Mouse (Mus musculus) C2C12 (cell line): ENCODE data around the gene Ddx43. TPM values are rescaled to one million over a fixed set of nuclear protein-coding genes. Genes with fewer than 3 reads are reported as not detected.

Source experiments
- H3K27me3 ChIP-seq: one replicate; pipeline ENCODE4 v1.6.1; 2011; ENCODE audit not compliant: control insufficient read depth, insufficient read depth, insufficient read length
- H3K36me3 ChIP-seq: one replicate; pipeline ENCODE4 v1.6.1; 2011; ENCODE audit not compliant: control insufficient read depth, insufficient read depth
- H3K4me3 ChIP-seq: one replicate; pipeline ENCODE4 v1.5.1; 2011; ENCODE audit warnings: mild to moderate bottlenecking, control low read depth; ENCODE audit not compliant: poor library complexity, insufficient read depth, severe bottlenecking
- H3K79me2 ChIP-seq: one replicate; pipeline ENCODE4 v1.6.1; 2011; ENCODE audit not compliant: control insufficient read depth, insufficient read depth
- H3K79me3 ChIP-seq: one replicate; pipeline ENCODE4 v1.6.1; 2011; ENCODE audit warnings: low read depth, control low read depth
- H3ac ChIP-seq: one replicate; pipeline ENCODE3; 2011; ENCODE audit warnings: low read depth; ENCODE audit not compliant: control insufficient read depth, insufficient read length
- CEBPB ChIP-seq: IDR thresholded peaks from one replicate; pipeline ENCODE4 v1.6.1; 2011; ENCODE audit warnings: low read depth, mild to moderate bottlenecking, control low read depth, moderate library complexity
- CTCF ChIP-seq: IDR thresholded peaks from one replicate; pipeline ENCODE4 v1.5.1; 2011; ENCODE audit not compliant: control insufficient read depth, insufficient read depth, insufficient read length
- FOSL1 ChIP-seq: IDR thresholded peaks from one replicate; pipeline ENCODE4 v1.8.0; 2011; ENCODE audit warnings: mild to moderate bottlenecking, low read length; ENCODE audit not compliant: poor library complexity, insufficient read depth, severe bottlenecking
- MAX ChIP-seq: IDR thresholded peaks from one replicate; pipeline ENCODE4 v1.6.1; 2011; ENCODE audit warnings: mild to moderate bottlenecking, control low read depth
- MYOD1 ChIP-seq: IDR thresholded peaks from one replicate; pipeline ENCODE4 v1.6.1; 2011; ENCODE audit warnings: low read depth; ENCODE audit not compliant: control insufficient read depth, insufficient read length
- MYOG ChIP-seq: IDR thresholded peaks from one replicate; pipeline ENCODE4 v1.6.1; 2011; ENCODE audit not compliant: control insufficient read depth, insufficient read length; ENCODE audit errors: extremely low read depth
- USF1 ChIP-seq: IDR thresholded peaks from one replicate; pipeline ENCODE4 v1.6.1; 2011; ENCODE audit warnings: low read depth, mild to moderate bottlenecking, control low read depth, moderate library complexity
- polyA plus RNA-seq: library from polyadenylated mRNA; unstranded; fragments of >200 nt; fragmentation: generic; extraction: Trizol; gene quantifications from one replicate; pipeline ENCODE4 v1.2.1, GENCODE M21; 2012; ENCODE audit warnings: missing spikeins

Gene Ddx43
- polyA plus RNA-seq, 1 experiment, result not detected

DNA sequence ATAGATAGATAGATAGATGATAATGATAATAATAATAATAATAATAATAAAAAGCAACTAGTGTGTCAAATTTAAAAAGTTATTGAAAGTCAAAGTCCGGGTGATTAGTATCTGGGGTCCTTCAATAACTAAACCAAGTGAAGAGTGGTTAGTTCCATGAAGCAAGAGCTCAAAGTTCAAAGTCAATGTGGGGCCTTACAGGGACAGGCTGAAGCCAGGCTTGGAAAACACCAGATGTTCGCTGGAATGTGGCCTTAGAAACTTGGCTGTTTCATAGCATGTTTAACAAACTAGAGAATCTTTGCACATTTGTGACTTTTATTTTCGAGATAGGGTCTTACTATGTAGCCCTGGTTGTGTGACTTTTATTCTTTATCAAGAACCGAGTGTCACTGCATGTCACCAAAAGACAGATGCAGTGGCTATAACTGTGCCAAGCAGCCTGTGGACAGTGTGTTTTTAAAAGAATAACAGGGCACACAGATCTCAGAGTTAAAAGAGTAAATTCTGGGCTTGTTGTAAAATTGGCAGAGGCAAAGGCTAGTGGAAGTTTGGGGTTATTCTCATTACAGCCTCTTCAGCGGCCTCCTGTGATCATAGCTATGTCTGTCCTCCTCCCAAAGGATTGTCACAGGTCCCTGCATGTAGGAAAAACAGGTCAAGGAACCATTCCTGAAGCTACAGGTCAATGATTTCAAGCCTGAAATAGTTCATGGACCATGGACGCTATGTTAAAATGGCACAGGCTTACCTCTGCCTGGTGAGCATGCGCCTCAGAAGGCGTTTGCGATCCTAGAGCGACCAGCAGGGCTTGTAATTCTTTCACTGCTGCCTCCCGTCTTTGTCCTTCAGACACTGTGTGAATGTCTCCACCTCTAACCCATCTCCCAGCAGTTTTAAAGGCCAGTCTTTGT, 40.7 kb upstream of the Ddx43 start:
- H3K79me2 ChIP-seq, result no peaks in the 10 kb centered on the region

GRCm38 (mm10) chr9:78355611-78356010, 40.0 kb upstream of the Ddx43 start, which contains the start of gene Gsta2:
Gene Gsta2 (minus strand): TSS chr9:78355788.
- Histone ChIP-seq H3K36me3 (no peaks in the 10 kb centered on the region), H3K79me3 (no peaks in the 10 kb centered on the region), H3ac (no peak within 1 kb of the TSS), H3K79me2 (no peaks in the 10 kb centered on the region), H3K27me3 (no peaks in the 10 kb centered on the region), H3K4me3 (no peak within 1 kb of the TSS)
- TF ChIP-seq MYOD1 (no peak), FOSL1 (no peak), CEBPB (no peak)

More for the DNA sequence above, 40.7 kb upstream of the Ddx43 start:
- no peak overlapping the region for H3ac ChIP-seq
- H3K79me3 ChIP-seq, result no peaks in the 10 kb centered on the region
- no peak overlapping the region for H3K4me3 ChIP-seq
- no peaks in the 10 kb centered on the region for H3K36me3 ChIP-seq
- no peak for TF ChIP-seq MYOD1
- no peak for TF ChIP-seq CEBPB
- TF ChIP-seq MYOG, result no peak
- TF ChIP-seq USF1, result no peak
- no peak for TF ChIP-seq CTCF
- no peak for TF ChIP-seq FOSL1
- no peak for TF ChIP-seq MAX
- no peaks in the 10 kb centered on the region for H3K27me3 ChIP-seq

DNA sequence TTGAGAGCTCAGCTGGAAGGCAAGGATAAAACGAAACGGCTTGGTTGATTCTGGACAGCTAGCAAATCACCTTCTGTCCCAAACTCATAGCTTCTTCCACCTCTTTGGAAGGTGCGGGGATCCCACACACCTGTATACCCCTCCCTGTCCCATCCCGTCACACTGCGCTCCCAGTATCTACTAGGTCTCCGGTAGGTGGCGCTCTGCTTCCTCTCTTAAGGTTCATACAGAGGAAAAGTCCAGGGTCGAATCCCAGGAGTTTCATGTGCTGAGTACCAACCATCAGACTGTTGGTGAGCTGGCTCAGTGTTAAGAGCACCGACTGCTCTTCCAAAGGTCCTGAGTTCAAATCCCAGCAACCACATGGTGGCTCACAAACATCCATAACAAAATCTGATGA, 37.5 kb upstream of the Ddx43 start:
- Histone ChIP-seq H3K79me2 (no peaks in the 10 kb centered on the region), H3K27me3 (no peaks in the 10 kb centered on the region), H3K4me3 (no peak overlapping the region), H3ac (no peak overlapping the region), H3K36me3 (no peaks in the 10 kb centered on the region), H3K79me3 (no peaks in the 10 kb centered on the region)
- TF ChIP-seq CTCF (peak; percentile 39), MYOG (no peak)

GRCm38 (mm10) chr9:78359750-78360483, 35.7 kb upstream of the Ddx43 start:
- no peak overlapping the region for H3K4me3 ChIP-seq
- no peaks in the 10 kb centered on the region for H3K79me3 ChIP-seq
- TF ChIP-seq MYOG (no peak), FOSL1 (no peak), CEBPB (no peak), MYOD1 (no peak), CTCF (no peak), MAX (no peak), USF1 (no peak)
- H3K36me3 ChIP-seq, result no peaks in the 10 kb centered on the region
- no peaks in the 10 kb centered on the region for H3K27me3 ChIP-seq
- H3K79me2 ChIP-seq, result no peaks in the 10 kb centered on the region
- H3ac ChIP-seq, result no peak overlapping the region

DNA sequence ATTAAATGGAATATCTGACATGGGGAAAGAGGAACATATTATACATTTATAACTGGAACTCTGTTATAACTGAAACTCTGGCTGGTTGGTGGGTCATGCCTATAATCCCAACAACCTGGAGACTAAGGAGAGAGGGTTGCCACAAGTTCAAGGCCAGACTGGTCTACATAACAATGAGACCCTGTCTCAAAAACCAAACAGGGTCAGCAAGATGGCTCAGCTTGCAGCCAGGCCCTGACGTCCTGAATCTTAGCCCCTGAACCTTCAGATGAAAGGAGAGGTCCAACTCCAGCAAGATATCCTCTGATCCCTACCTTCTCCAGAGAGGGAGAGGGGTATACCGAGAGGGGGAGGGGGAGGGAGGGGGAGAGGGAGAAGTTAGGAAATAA, 35.1 kb upstream of the Ddx43 start:
- no peak for TF ChIP-seq MYOD1
- no peak for TF ChIP-seq USF1
- no peak for TF ChIP-seq CTCF
- no peak for TF ChIP-seq FOSL1
- Histone ChIP-seq H3K27me3 (no peaks in the 10 kb centered on the region), H3K4me3 (no peak overlapping the region), H3ac (no peak overlapping the region), H3K79me2 (no peaks in the 10 kb centered on the region), H3K36me3 (no peaks in the 10 kb centered on the region), H3K79me3 (no peaks in the 10 kb centered on the region)

DNA sequence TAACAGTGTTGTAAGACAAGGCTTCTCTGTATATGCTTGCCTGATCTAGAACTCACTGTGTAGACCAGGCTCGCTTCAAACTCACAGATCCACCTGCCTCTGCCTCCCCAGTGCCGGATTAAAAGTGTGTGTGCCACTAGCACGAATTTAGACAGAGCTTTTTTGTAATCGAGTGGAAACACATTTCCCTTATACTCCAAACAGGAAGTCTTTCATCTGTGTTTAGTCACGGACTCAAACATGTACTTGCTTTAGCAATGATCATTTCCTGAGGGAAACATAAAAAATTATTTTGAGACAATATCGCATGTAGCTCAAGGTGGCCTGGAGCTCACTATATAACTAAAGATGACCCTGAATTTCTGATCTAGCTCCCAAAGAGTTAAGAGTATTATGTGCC, 32.2 kb upstream of the Ddx43 start:
- H3K36me3 ChIP-seq, result no peaks in the 10 kb centered on the region
- no peak overlapping the region for H3ac ChIP-seq
- no peaks in the 10 kb centered on the region for H3K79me2 ChIP-seq
- no peaks in the 10 kb centered on the region for H3K79me3 ChIP-seq
- no peak overlapping the region for H3K4me3 ChIP-seq
- TF ChIP-seq MAX (no peak), MYOG (no peak), CEBPB (no peak), FOSL1 (no peak), CTCF (no peak), USF1 (no peak), MYOD1 (no peak)
- H3K27me3 ChIP-seq, result no peaks in the 10 kb centered on the region
